Mouse (Mus musculus): ENCODE measurements at regions not wholly inside any gene's neighbourhood (a gene's known extent, or its start where the extent isn't known, plus 50 kb on each side); places are given as distances from the start of the nearest gene placed in this dataset.

- no peak for DNase-seq (ENCODE audit: low spot score in 2 of 2)
These were observed 114.7 kb upstream of the Ndp start for GRCm38 (mm10) chrX:17026161-17026829.

GRCm38 (mm10) chrX:17017823-17018222 is 106.2 kb upstream of the Ndp start:
- no peak for DNase-seq (ENCODE audit: low spot score in 2 of 2)

GRCm38 (mm10) chrX:17009188-17009587 is 97.6 kb upstream of the Ndp start:
- DNase-seq (ENCODE audit: low spot score in 2 of 2) = no peak

GRCm38 (mm10) chrX:16998578-16998977 is 87.0 kb upstream of the Ndp start:
- peak in 1 of 2 experiments; percentile 7 for DNase-seq (ENCODE audit: low spot score in 2 of 2)
